Mouse (Mus musculus) hindbrain, embryonic 10.5 days (tissue): ENCODE data around the gene CN725425. TPM values are rescaled to one million over a fixed set of nuclear protein-coding genes. Genes with fewer than 3 reads are reported as not detected.

ENCODE experiments used
- DNase-seq: peaks from one replicate; pipeline ENCODE4 v3.0.0-alpha.2; 2017; ENCODE audit warnings: low spot score
- H3K27ac ChIP-seq: fragments of 300-500 bp; sonication (generic); 2 replicates; pipeline ENCODE4 v1.5.1; 2016; ENCODE audit warnings: mild to moderate bottlenecking, moderate library complexity
- H3K27me3 ChIP-seq: fragments of 300-500 bp; sonication (generic); 2 replicates; pipeline ENCODE4 v1.6.1; 2016; ENCODE audit warnings: mild to moderate bottlenecking; ENCODE audit not compliant: poor library complexity, insufficient read depth, severe bottlenecking
- H3K36me3 ChIP-seq: fragments of 300-500 bp; sonication (generic); 2 replicates; pipeline ENCODE4 v1.6.1; 2016; ENCODE audit warnings: mild to moderate bottlenecking, moderate library complexity
- H3K4me1 ChIP-seq: fragments of 300-500 bp; sonication (generic); replicated peaks from 2 replicates; pipeline ENCODE4 v1.6.1; 2016; ENCODE audit warnings: mild to moderate bottlenecking
- H3K4me3 ChIP-seq: fragments of 300-500 bp; sonication (generic); 2 replicates; pipeline ENCODE4 v1.5.1; 2016; ENCODE audit warnings: mild to moderate bottlenecking, moderate library complexity
- H3K9me3 ChIP-seq: fragments of 300-500 bp; sonication (generic); 2 replicates; pipeline ENCODE4 v1.6.1; 2016; ENCODE audit warnings: mild to moderate bottlenecking, moderate library complexity
- WGBS: fragments of 180-500 bp; shearing (Covaris S2); methylation state at CpG from one replicate; pipeline ENCODE4 v1.1.7; 2016; 5-methylcytosine and 5-hydroxymethylcytosine counted together
- polyA plus RNA-seq: library from polyadenylated mRNA; unstranded; fragments of >200 nt; fragmentation: Nextera tagmentation; extraction: Ambion mirVana; gene quantifications from 2 replicates; pipeline ENCODE4 v1.2.1, GENCODE M21; 2016

CN725425 gene
- polyA plus RNA-seq: not detected in 2 replicates

DNA sequence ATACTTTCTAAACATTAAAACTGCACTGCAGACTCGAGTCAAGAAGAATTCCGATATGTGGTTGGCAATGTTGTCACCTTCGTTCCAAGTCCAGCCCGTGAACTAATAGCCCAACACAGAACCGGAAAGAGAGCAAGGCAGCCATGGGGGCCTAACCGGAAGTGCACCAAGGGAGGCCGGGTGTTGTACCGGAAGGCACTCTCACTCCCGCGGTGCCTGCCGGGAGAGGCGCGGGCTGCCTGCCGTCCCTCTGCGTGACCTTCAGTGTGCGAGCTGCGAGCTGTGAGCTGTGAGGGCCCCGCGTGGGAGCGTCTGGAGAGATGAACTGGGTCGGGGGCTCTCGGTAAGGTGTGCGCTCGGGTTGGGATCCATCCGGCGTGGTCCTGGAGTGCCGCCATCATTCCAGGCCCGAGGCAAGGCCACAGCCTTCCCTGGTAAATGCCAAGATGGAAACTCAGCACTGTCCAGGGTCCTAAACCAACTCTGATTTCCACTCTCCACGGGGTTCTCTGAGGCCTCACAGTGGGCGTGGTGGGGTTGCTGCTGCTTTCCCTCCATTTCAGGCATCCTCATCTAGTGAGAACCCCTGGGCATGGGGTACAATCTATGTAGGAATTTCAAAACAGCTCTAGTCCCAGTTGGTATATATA is at the start of gene CN725425:
TSS of gene CN725425 (plus strand) at position 239 of the 650 bp plus-strand sequence.
- H3K27me3 ChIP-seq: no peaks in the 10 kb centered on the region
- no peak within 1 kb of the TSS for H3K4me3 ChIP-seq
- WGBS: 93% methylated on average over 30 of the region's 30 CpGs
- no peak for DNase-seq
- no peaks in the 10 kb centered on the region for H3K9me3 ChIP-seq
- H3K36me3 ChIP-seq: no peaks in the 10 kb centered on the region
- H3K27ac ChIP-seq: no peak within 1 kb of the TSS
- H3K4me1 ChIP-seq: no peaks in the 10 kb centered on the region

DNA sequence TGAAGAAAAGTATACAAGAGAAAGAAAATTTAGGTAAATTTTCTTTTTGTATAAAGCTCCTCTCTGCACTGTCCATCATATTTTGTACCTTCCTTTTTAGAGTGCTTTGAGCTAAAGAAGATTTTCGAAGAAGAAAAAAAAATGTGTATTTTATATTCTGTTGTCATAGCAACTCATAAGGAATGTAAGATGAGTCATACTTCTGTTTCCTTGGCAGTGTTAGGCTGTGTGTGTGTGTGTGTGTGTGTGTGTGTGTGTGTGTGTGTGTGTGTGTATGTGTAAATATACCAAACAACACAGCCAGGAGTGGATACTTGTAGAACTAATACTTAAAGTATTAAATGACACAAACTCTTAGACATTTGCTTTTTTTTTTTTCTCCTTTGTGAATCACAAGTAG is 46.7 kb upstream of the CN725425 start:
- H3K9me3 ChIP-seq: peaks cover 30% of the 10 kb centered on the region
- H3K4me1 ChIP-seq: no peaks in the 10 kb centered on the region
- peaks cover 76% of the 10 kb centered on the region for H3K36me3 ChIP-seq
- DNase-seq: no peak
- H3K27ac ChIP-seq: no peak overlapping the region
- no peaks in the 10 kb centered on the region for H3K27me3 ChIP-seq
- 81% methylated on average over 1 of the region's 1 CpGs for WGBS
- H3K4me3 ChIP-seq: no peak overlapping the region

DNA sequence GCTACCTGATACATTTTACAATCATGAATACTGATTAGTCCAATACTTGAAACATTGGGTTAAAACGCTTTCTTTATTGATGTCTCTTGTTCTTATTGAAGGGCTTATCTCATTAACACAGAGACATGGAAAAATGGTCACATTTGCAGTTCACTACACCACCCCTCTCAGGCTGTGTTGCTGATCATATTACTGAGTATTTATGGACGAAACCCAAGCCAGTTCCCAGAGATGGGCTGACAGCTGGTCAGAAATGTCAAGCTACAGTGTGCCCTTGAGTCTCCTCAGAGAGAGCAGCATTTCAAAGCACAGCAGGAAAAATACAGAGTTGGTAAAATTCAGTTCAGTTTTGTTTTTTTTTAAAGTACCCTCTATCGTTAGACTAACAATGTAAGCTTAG is 46.0 kb upstream of the CN725425 start:
- peaks cover 26% of the 10 kb centered on the region for H3K9me3 ChIP-seq
- no peak overlapping the region for H3K27ac ChIP-seq
- peaks cover 75% of the 10 kb centered on the region for H3K36me3 ChIP-seq
- WGBS: 76% methylated on average over 3 of the region's 3 CpGs
- no peaks in the 10 kb centered on the region for H3K4me1 ChIP-seq
- H3K27me3 ChIP-seq: no peaks in the 10 kb centered on the region
- no peak overlapping the region for H3K4me3 ChIP-seq
- DNase-seq: no peak

DNA sequence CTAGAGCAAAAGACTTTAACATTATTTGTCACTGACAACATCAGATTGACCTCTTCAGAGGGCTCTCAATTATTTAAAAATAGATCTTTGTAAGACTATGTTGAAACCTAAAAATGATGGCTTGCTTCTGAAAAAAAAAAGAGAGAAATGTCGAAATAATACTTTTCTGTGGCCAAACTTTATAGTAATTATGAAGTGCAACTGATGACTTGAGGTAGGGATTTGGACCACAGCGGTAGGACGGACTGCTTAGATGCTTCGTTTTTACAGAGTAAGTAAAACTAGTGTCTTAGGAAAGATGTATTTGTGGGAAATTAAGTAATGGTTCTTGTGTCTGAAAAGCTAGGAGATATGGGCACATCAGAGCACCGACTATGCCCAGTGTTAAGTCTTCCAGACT is 38.1 kb upstream of the CN725425 start:
- Histone ChIP-seq H3K9me3 (peaks cover 8% of the 10 kb centered on the region; the same call in 1 of the 2 replicates), H3K4me3 (no peak overlapping the region), H3K36me3 (peaks cover 43% of the 10 kb centered on the region), H3K27ac (no peak overlapping the region), H3K27me3 (no peaks in the 10 kb centered on the region), H3K4me1 (no peaks in the 10 kb centered on the region)
- DNase-seq: no peak
- 90% methylated on average over 5 of the region's 5 CpGs for WGBS

DNA sequence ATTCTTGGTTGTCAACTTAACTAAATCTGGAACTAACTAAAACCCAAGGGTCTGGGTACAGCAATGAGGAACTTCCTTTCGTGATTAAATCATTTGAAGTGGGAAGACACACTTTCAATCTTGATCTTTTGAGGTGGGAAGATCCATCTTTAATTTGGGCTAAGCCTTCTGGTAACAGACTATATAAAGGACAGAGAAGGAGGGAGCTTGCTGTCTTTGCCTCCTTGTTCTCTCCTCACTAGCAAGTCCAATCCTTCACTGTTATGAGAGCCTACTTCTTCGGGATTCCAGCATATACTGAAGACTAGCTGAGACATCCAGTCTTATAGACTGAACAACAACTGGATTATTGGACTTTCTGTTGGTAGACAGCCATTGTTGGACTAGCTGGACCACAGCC is 35.8 kb upstream of the CN725425 start:
- Histone ChIP-seq H3K9me3 (no peaks in the 10 kb centered on the region), H3K4me3 (no peak overlapping the region), H3K27me3 (no peaks in the 10 kb centered on the region), H3K4me1 (no peaks in the 10 kb centered on the region), H3K36me3 (peaks cover 26% of the 10 kb centered on the region), H3K27ac (no peak overlapping the region)
- WGBS: 94% methylated on average over 2 of the region's 2 CpGs
- no peak for DNase-seq

DNA sequence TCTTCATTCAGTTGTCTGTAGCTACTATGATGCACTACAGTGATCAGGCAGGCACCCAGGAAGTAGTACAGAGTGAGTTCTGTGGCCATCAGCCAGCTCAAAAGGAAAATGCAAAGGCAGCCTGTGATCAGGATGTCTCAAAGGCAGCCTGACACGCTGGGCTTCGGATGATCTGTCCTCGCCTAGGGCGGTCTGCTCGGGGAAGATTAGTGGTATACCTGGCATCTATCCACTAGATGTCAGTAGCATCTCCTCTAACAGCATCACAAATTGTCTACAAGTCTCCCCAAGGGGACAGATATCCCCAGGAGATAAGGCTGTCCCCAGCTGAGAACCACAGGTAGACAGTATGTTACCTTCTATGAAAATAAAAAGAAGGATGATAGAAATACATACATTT is 34.3 kb upstream of the CN725425 start:
- 4% methylated on average over 5 of the region's 5 CpGs for whole genome bisulfite sequencing
- H3K4me3 ChIP-seq: no peak overlapping the region
- H3K4me1 ChIP-seq: no peaks in the 10 kb centered on the region
- H3K27ac ChIP-seq: peak overlapping the region; percentile 45; the same call in 1 of the 2 replicates
- peaks cover 18% of the 10 kb centered on the region for H3K36me3 ChIP-seq
- no peaks in the 10 kb centered on the region for H3K9me3 ChIP-seq
- DNase-seq: peak; percentile 33
- no peaks in the 10 kb centered on the region for H3K27me3 ChIP-seq

DNA sequence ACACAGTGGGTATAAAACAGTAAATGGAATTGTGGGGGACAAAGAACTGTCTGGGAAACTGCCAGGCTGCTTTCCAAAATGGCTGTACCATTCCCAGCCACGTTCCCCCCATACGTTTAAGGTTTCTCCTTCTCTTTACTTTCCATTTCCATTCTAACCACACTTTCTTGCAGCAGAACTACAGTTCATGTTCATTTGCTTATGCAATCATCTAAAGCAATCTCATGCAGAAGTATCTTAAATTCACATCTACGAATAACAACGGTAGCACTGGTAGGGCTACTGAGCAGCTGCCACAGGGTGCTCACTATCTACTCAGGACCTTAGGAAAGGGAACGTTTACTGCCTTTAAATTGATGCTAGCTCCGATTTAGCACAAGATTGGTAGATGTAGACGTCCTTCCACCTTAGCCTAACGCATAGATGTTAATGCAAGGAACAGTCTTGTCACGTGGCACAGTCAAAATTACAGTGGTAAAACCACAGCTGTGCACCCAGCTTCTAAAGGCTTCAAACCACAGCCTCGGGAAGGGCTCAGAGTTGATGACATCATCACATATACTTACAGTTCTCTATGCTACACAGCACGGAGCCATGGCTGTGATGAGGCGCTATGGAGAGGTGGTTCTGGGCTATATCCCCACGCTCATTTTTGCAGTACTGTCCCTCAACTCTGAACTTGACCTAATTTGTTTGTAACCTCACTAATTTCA is 31.3 kb upstream of the CN725425 start:
- Histone ChIP-seq H3K4me1 (0 out of 2 replicates have a peak, but pooled peaks cover 5% of the 10 kb centered on the region), H3K4me3 (no peak overlapping the region), H3K27ac (no peak overlapping the region), H3K9me3 (no peaks in the 10 kb centered on the region), H3K27me3 (no peaks in the 10 kb centered on the region), H3K36me3 (peaks cover 15% of the 10 kb centered on the region)
- 92% methylated on average over 13 of the region's 13 CpGs for WGBS
- DNase-seq: no peak

DNA sequence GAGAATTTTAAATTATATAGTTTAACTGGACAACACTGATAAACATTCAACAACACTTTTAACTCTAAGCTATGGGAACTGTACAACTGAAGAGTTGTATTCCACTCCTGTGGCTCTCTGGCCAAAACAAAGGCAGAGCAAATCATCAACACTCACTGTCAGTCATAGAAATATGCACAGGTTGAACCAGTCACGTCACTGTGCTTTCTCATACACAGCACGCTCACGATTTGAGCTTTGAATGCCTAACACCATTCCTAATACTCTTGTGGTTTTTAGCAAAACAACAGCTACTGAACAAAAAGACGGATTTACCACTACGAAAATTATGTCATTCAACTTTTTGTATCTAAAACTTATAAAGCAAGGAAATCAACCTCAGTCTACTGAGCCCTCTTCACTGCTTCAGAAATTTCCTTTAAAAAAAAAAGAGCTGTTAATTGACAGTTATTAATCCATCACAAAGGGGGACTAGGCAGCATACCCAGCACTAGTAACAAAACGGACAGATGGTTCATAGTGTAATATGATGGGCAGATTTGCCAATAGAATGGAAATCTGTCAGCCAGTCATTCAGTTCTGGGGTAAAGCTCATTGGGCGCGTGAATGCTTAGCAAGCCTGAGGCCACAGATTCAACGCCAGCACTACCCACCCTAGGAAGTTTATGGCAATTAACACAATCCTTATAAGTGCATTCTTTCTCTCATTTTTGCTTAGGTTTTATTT is 28.5 kb upstream of the CN725425 start:
- Histone ChIP-seq H3K27ac (no peak overlapping the region), H3K4me1 (0 out of 2 replicates have a peak, but pooled peaks cover 5% of the 10 kb centered on the region), H3K4me3 (no peak overlapping the region), H3K36me3 (peaks cover 24% of the 10 kb centered on the region), H3K9me3 (no peaks in the 10 kb centered on the region), H3K27me3 (no peaks in the 10 kb centered on the region)
- DNase-seq: no peak
- WGBS: 81% methylated on average over 9 of the region's 9 CpGs

DNA sequence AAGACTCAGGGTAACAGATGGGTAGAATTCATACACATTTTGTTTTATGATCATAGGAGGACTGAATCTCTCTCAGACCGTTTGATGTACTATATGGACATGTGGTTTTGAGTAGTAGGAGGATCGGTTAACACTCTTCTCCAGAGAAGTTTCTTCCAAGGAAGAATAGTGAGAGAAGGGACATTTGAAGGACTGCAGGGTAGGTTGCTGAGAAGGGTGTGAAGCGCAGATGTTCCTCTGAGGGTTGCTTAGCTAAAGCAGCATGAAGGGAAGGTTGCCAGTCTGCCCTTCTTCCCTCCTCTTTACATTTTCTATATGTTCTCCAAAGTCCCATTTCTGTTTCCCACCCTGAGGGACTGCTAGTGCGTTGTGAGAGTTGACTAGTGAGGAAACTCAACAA is 28.0 kb upstream of the CN725425 start:
- DNase-seq: no peak
- H3K36me3 ChIP-seq: peaks cover 25% of the 10 kb centered on the region
- H3K9me3 ChIP-seq: no peaks in the 10 kb centered on the region
- H3K27ac ChIP-seq: no peak overlapping the region
- 90% methylated on average over 4 of the region's 4 CpGs for WGBS
- no peaks in the 10 kb centered on the region for H3K27me3 ChIP-seq
- no peak overlapping the region for H3K4me3 ChIP-seq
- H3K4me1 ChIP-seq: 0 out of 2 replicates have a peak, but pooled peaks cover 5% of the 10 kb centered on the region

DNA sequence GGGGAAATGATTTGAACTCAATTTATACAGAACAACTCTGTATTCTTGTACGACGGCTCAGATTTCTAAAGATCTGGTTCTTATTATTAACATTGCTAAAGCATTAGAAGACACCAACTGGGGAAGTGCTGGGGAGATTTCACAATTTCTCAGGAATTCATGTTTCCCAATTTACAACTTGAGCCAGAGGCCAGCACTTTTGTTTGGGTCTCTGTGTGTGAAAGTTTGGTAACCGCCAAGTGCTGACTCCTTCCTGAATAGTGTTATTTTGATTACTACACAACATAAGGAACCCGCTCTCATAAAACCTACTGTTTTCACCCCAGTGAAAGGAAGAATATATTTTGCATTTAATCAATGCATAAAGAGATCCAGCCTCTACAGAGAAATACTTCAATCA is 27.1 kb upstream of the CN725425 start:
- H3K4me1 ChIP-seq: 0 out of 2 replicates have a peak, but pooled peaks cover 5% of the 10 kb centered on the region
- no peaks in the 10 kb centered on the region for H3K27me3 ChIP-seq
- WGBS: 85% methylated on average over 4 of the region's 4 CpGs
- no peaks in the 10 kb centered on the region for H3K9me3 ChIP-seq
- no peak overlapping the region for H3K4me3 ChIP-seq
- no peak for DNase-seq
- peaks cover 32% of the 10 kb centered on the region for H3K36me3 ChIP-seq
- no peak overlapping the region for H3K27ac ChIP-seq

DNA sequence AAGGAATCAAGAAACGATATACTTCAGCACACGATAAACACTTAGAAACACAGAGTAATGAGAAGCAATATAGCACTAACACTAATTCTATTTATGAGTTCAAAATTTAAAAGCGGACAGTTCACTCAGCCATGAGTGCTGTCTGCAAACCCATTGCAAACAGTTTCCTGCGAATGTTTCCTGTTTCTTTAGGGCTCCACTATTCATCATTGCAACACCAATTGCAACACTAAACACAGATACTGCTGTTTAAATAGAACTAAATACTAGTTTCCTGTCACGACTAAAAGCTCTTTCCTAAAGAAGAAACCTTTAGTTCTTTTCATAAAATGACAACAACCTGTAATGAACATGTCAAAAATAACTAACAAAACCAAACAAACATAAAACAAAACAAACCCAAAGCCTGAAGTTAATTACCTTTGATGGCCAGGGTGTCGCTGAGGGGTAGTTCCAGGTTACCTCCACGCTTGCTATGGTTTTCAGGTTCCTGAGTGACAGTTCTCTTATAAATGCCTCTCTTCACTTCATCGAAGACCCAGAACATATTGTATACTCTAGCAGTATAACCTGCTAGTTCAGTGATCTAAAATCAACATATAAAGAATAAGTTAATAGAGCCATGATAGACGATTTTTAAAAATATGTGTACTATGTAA is 20.5 kb upstream of the CN725425 start:
- no peak for DNase-seq
- Histone ChIP-seq H3K27ac (no peak overlapping the region), H3K4me1 (peaks cover 14% of the 10 kb centered on the region), H3K9me3 (no peaks in the 10 kb centered on the region), H3K36me3 (peaks cover 36% of the 10 kb centered on the region), H3K4me3 (no peak overlapping the region), H3K27me3 (no peaks in the 10 kb centered on the region)
- 85% methylated on average over 9 of the region's 9 CpGs for WGBS

DNA sequence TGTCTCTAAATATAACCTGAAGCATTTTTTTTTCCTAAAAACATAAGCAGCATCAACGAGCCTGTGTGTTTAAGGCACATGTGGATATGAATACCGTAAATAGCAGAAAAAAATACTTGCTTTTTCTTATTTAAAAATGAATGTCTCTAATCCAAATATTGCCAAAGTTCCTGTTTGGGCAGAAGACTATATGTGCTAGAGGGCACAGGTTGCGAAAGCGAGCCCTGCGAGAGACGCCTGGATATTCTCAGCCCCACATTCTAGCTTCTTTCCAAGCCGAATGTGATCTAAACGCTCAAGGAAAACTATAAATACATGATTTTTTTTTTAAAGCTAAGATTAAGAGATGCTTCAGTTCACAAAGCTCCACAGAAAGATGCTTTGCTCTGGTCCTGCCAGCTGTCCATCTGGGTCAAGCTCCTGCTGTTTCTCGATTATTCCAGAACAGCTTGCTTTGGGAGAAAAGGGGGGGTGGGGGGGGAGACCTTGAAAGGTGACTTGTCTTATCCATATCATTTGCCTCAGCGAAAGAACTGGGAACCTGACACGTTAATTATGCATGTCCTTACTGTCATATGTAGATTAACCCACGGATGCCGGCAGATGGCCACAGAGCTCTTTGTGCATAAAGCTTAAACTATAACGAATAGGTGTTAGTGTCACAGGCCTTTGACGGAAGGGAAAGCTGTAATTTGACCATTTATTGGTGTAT is 19.2 kb upstream of the CN725425 start:
- peaks cover 39% of the 10 kb centered on the region for H3K36me3 ChIP-seq
- WGBS: 67% methylated on average over 15 of the region's 15 CpGs
- peaks cover 14% of the 10 kb centered on the region for H3K4me1 ChIP-seq
- 0 out of 2 replicates have a peak overlapping the region, but pooled peaks have one; percentile 66 for H3K27ac ChIP-seq
- H3K27me3 ChIP-seq: no peaks in the 10 kb centered on the region
- no peak overlapping the region for H3K4me3 ChIP-seq
- H3K9me3 ChIP-seq: no peaks in the 10 kb centered on the region
- DNase-seq: no peak
